Mouse (Mus musculus) stomach, embryonic 14.5 days (tissue): Measurements from ENCODE around the gene Ifna16. TPM values are rescaled to one million over a fixed set of nuclear protein-coding genes. Genes with fewer than 3 reads are reported as not detected.

ENCODE experiments used
- ATAC-seq: fragments of 200-750 bp; cut with Nextera tagmentation; 2 replicates; pipeline ENCODE4 v1.8.0; 2017; ENCODE audit warnings: low read depth, moderate TSS enrichment; ENCODE audit not compliant: insufficient number of reproducible peaks, insufficient read depth, low FRiP score
- H3K27ac ChIP-seq: fragments of 300-500 bp; sonication (generic); 2 replicates; pipeline ENCODE4 v1.5.1; 2014; ENCODE audit warnings: mild to moderate bottlenecking, low read length, moderate library complexity, mixed read lengths
- H3K27me3 ChIP-seq: fragments of 300-500 bp; sonication (generic); 2 replicates; pipeline ENCODE4 v1.6.1; 2014; ENCODE audit warnings: low read length, control low read depth, mixed read lengths; ENCODE audit not compliant: control insufficient read depth, insufficient read depth
- H3K36me3 ChIP-seq: fragments of 300-500 bp; sonication (generic); 2 replicates; pipeline ENCODE4 v1.6.1; 2014; ENCODE audit warnings: mild to moderate bottlenecking, control low read depth, low read length, moderate library complexity, mixed read lengths; ENCODE audit not compliant: control insufficient read depth, insufficient read depth
- H3K4me1 ChIP-seq: fragments of 300-500 bp; sonication (generic); 2 replicates; pipeline ENCODE4 v1.6.1; 2014; ENCODE audit warnings: low read length, control low read depth, mixed read lengths; ENCODE audit not compliant: control insufficient read depth, insufficient read depth
- H3K4me2 ChIP-seq: fragments of 300-500 bp; sonication (generic); replicated peaks from 2 replicates; pipeline ENCODE4 v1.6.1; 2014; ENCODE audit warnings: low read depth, low read length, control low read depth
- H3K4me3 ChIP-seq: fragments of 300-500 bp; sonication (generic); 2 replicates; pipeline ENCODE4 v1.5.1; 2014; ENCODE audit warnings: low read depth, low read length, control low read depth
- H3K9ac ChIP-seq: fragments of 300-500 bp; sonication (generic); replicated peaks from 2 replicates; pipeline ENCODE4 v1.6.1; 2014; ENCODE audit warnings: low read depth, mild to moderate bottlenecking, control low read depth, low read length, moderate library complexity, mixed read lengths
- H3K9me3 ChIP-seq: fragments of 300-500 bp; sonication (generic); 2 replicates; pipeline ENCODE4 v1.6.1; 2016; ENCODE audit warnings: low read depth, low read length, control low read depth; ENCODE audit not compliant: control insufficient read depth
- WGBS: fragments of 180-500 bp; shearing (Covaris S2); extraction: QIAGEN DNeasy Blood & Tissue Kit; methylation state at CpG from one replicate; pipeline ENCODE4 v1.1.7; 2014; 5-methylcytosine and 5-hydroxymethylcytosine counted together
- polyA plus RNA-seq: library from polyadenylated mRNA; unstranded; fragments of >200 nt; fragmentation: Nextera tagmentation; extraction: Ambion mirVana; gene quantifications from 2 replicates; pipeline ENCODE4 v1.2.1, GENCODE M21; 2014

Gene Ifna16
- polyA plus RNA-seq, result not detected in 2 replicates

DNA sequence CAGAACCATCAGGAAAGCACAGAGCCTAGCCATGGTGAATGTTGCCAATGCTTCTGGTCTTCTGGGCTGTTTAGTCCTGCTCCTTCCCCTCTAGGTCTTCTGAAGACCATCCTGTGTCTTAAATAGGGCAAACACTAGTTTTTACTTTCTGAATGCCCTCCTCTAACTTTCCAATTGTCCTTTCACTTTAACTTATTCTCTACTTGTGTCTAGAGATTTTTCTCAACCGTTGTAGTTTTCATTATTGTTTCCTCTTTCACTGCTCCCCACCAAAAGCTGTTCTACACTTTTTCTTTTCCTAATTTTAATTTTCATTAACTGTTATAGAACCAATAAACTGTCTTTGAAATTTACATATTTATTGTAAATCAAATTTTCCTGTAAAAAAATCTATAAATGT, at the start of gene Ifna16:
TSS of gene Ifna16 (minus strand) at position 101 of the 400 bp plus-strand sequence.
- ATAC-seq, result no peak
- Histone ChIP-seq H3K4me1 (no peaks in the 10 kb centered on the region), H3K27me3 (no peaks in the 10 kb centered on the region), H3K9me3 (no peaks in the 10 kb centered on the region), H3K4me3 (no peak within 1 kb of the TSS), H3K27ac (no peak within 1 kb of the TSS), H3K36me3 (no peaks in the 10 kb centered on the region), H3K4me2 (no peak within 1 kb of the TSS), H3K9ac (no peak within 1 kb of the TSS)
- 76% methylated on average over 1 of the region's 1 CpGs for WGBS

- 47% methylated on average over 8 of the region's 8 CpGs for WGBS
- H3K27ac ChIP-seq, result peak overlapping the region; percentile 23; the same call in 1 of the 2 replicates
- no peaks in the 10 kb centered on the region for H3K27me3 ChIP-seq
- peaks cover 11% of the 10 kb centered on the region for H3K36me3 ChIP-seq
- H3K4me1 ChIP-seq, result peaks cover 17% of the 10 kb centered on the region
- ATAC-seq, result no peak
- no peak overlapping the region for H3K9ac ChIP-seq
- H3K4me2 ChIP-seq, result no peak overlapping the region; the same call in 1 of the 2 replicates
- no peaks in the 10 kb centered on the region for H3K9me3 ChIP-seq
- H3K4me3 ChIP-seq, result no peak overlapping the region
Observed at GRCm38 (mm10) chr4:88723497-88724090, 46.9 kb upstream of the Ifna16 start.

- H3K9me3 ChIP-seq, result no peaks in the 10 kb centered on the region
- peak within 1 kb of the TSS; percentile 91 for H3K4me2 ChIP-seq
- peak within 1 kb of the TSS; percentile 77 for H3K4me3 ChIP-seq
- WGBS, result under 1% methylated on average over 82 of the region's 82 CpGs
- no peaks in the 10 kb centered on the region for H3K27me3 ChIP-seq
- H3K4me1 ChIP-seq, result peaks cover 22% of the 10 kb centered on the region
- peak within 1 kb of the TSS; percentile 97 for H3K27ac ChIP-seq
- H3K9ac ChIP-seq, result peak within 1 kb of the TSS; percentile 97
- H3K36me3 ChIP-seq, result peaks cover 14% of the 10 kb centered on the region
- ATAC-seq, result peak; percentile 98
Observed at GRCm38 (mm10) chr4:88721791-88722721, 45.3 kb upstream of the Ifna16 start, which contains the start of the genes Gm26566 and Klhl9. TSS of gene Gm26566 (plus strand) at chr4:88721805. TSS of gene Klhl9 (minus strand) at chr4:88722465.

GRCm38 (mm10) chr4:88718715-88719114, 42.0 kb upstream of the Ifna16 start:
- H3K4me1 ChIP-seq, result peaks cover 22% of the 10 kb centered on the region
- H3K9ac ChIP-seq, result peak overlapping the region; percentile 14
- peaks cover 18% of the 10 kb centered on the region for H3K36me3 ChIP-seq
- no peaks in the 10 kb centered on the region for H3K9me3 ChIP-seq
- WGBS, result 20% methylated on average over 1 of the region's 1 CpGs
- H3K4me3 ChIP-seq, result peak overlapping the region; percentile 26
- H3K27me3 ChIP-seq, result no peaks in the 10 kb centered on the region
- no peak overlapping the region for H3K27ac ChIP-seq
- no peak for ATAC-seq
- H3K4me2 ChIP-seq, result peak overlapping the region; percentile 91

DNA sequence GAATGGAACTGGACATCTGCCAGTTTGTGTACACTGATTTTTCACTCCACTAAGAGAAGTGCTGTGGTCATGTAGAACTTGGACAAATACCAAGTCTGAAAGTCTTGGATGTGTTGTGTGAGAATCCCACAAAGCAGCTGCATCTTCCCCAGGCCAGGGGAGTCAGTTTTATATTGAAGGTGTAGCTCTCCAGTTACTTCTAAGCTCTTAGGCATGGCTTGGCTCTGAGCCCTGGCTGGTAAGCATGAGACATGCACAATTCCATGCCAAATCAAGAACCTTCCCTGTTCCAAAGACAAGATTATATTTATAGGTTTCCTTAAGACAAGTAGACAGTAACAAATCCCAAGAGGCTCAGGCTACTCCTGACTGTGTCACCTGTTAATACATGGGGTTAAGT, 38.3 kb upstream of the Ifna16 start:
- Histone ChIP-seq H3K4me2 (no peak overlapping the region), H3K27ac (no peak overlapping the region), H3K36me3 (peaks cover 9% of the 10 kb centered on the region), H3K27me3 (no peaks in the 10 kb centered on the region), H3K4me3 (no peak overlapping the region), H3K9ac (no peak overlapping the region), H3K9me3 (no peaks in the 10 kb centered on the region), H3K4me1 (peaks cover 11% of the 10 kb centered on the region; the same call in 1 of the 2 replicates)
- ATAC-seq, result no peak

GRCm38 (mm10) chr4:88714281-88714680, 37.6 kb upstream of the Ifna16 start:
- no peak for ATAC-seq
- no peak overlapping the region for H3K4me3 ChIP-seq
- WGBS, result 73% methylated on average over 1 of the region's 1 CpGs
- H3K27me3 ChIP-seq, result no peaks in the 10 kb centered on the region
- H3K27ac ChIP-seq, result no peak overlapping the region
- no peak overlapping the region for H3K9ac ChIP-seq
- peaks cover 7% of the 10 kb centered on the region for H3K36me3 ChIP-seq
- no peak overlapping the region for H3K4me2 ChIP-seq
- H3K9me3 ChIP-seq, result no peaks in the 10 kb centered on the region
- peaks cover 9% of the 10 kb centered on the region; the same call in 1 of the 2 replicates for H3K4me1 ChIP-seq

DNA sequence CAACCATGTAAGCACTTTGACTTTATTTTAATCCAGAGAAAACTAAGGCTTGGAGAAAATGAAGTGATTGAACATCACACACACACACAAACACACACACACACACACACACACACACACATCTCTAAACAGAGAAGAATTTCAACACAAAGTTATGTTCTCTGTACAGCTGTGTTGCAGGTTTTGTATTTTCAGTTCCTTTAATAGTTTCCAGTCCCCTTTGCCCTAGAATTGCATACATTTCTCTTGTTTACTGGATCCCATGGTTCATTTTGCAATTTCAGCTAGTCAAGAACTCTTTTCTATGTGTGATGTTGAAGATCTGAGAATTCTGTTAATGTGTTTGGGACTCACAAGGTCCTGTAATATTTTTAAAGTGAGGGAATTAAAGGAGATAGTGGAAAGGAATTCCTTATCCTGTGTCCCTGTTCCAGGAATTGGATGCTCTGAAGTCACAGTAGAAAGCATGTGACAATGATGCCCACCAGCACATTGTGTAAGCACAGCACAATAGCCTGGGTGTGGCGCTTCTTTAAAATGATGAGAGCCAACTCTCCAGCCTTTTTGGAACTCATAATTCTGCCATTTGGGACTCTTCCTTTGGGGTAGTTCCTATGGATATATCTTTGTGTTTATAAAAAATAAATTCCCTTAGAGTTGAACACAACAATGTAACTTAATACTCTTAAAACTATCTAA, 30.6 kb upstream of the Ifna16 start:
- Histone ChIP-seq H3K4me3 (no peak overlapping the region), H3K4me1 (no peaks in the 10 kb centered on the region), H3K27ac (no peak overlapping the region), H3K27me3 (no peaks in the 10 kb centered on the region), H3K9ac (no peak overlapping the region), H3K36me3 (no peaks in the 10 kb centered on the region; the same call in 1 of the 2 replicates), H3K4me2 (no peak overlapping the region), H3K9me3 (no peaks in the 10 kb centered on the region)
- ATAC-seq, result no peak
- 97% methylated on average over 1 of the region's 1 CpGs for WGBS

DNA sequence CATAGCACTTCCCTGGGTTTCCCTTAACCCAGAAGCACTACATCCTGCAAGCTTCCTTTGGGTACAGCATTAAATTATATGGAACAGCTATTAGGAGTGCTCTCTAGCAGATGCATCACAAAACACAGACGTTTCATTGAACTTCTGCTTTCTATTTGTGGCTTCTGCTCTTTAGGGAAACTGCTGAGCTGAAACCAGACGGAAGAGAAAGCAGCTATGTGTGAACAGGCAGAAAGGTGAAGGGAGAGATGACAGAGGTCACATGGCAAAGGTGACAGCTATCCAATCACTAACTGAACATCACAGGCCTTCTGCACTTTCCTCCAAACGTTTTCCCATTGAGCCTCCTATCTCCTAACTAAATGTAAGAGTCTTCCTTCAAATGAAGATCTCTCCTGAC, 29.2 kb upstream of the Ifna16 start:
- H3K9me3 ChIP-seq, result no peaks in the 10 kb centered on the region
- no peaks in the 10 kb centered on the region; the same call in 1 of the 2 replicates for H3K36me3 ChIP-seq
- H3K27ac ChIP-seq, result no peak overlapping the region
- 45% methylated on average over 3 of the region's 3 CpGs for WGBS
- no peak overlapping the region for H3K4me3 ChIP-seq
- H3K4me1 ChIP-seq, result no peaks in the 10 kb centered on the region
- H3K9ac ChIP-seq, result no peak overlapping the region
- H3K27me3 ChIP-seq, result no peaks in the 10 kb centered on the region
- H3K4me2 ChIP-seq, result no peak overlapping the region
- no peak for ATAC-seq
